Mouse (Mus musculus) stomach, postnatal 0 days (tissue): ENCODE data around the gene Snf8.

ENCODE experiments used
- CTCF ChIP-seq: IDR thresholded peaks from 2 replicates; pipeline ENCODE4 v1.5.1; 2016; ENCODE audit warnings: antibody characterized with exemption, low read depth, mild to moderate bottlenecking, moderate library complexity
- EP300 ChIP-seq: optimal IDR thresholded peaks from 2 replicates; pipeline ENCODE3; 2016; ENCODE audit warnings: antibody characterized with exemption

- TF ChIP-seq CTCF (no peak), EP300 (no peak)
Measured at GRCm38 (mm10) chr11:96005403-96006271, 29.0 kb upstream of the Snf8 start, which contains the start of gene Igf2bp1.
